Mouse (Mus musculus): Measurements from ENCODE around the gene Pirt.

Gene Pirt

DNA sequence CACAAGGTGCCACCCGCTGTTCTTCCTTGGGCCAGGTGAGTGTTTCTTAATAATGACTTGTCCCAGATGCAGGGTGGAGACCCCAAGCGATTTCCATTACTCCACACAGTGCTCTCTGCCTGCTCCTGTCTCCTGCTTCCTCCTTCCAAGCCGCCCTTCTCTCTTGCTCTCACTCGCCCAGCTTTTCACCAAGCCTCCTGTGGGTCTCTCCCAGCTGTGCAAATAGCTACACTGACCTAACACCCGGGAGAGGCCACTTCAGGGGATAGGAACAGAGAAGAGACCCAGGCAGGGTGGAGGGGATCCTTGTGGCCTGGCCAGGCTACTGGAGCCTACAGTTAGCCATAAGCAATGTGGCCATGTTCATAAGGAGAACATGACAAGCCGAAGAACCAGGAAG lies 35.1 kb downstream of the Pirt start:
- DNase-seq: no peak

DNA sequence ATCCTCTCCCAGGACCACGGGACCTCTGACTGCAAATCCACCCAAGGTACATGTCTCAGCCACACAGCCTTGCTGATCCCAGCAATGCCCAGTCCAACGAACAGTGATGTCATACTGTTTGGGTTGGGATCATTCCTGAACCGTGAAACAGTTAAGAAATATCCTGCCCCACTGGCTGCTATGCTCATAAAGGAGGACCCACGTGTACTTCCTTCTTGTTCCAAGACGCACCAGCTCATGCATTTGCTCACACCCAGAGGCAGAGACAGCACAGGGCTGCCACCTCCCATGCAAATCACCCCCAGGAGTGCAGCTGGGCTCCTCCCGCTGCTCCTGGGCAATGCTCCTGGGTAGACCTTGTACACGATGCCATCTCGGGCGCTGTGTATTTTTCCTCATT lies 44.5 kb downstream of the Pirt start, which contains the start of gene Tmem238l:
Gene Tmem238l (plus strand): TSS at position 336 of the 400 bp plus-strand sequence.
- no peak for DNase-seq

DNA sequence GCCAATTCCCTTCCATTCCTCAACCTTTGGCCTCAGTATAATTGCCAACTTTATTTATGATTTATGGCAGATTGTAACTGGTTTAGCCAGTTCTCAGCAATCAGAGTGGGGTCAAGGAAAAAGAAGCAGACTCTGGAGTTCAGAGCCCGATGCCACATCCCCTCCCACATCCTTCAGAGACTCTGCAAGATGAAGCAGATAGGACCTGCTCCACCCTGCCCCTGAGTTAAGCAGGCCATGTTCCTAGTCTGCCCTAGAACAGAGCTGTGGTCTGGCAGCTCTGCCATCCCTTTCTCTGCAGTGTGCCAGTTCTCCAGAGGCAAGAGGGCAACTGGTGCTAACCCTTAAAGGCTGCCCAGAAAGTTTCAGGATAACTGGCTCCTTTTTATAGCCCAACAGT lies 49.0 kb downstream of the Pirt start:
- no peak for DNase-seq

GRCm38 (mm10) chr11:66961447-66962176 lies 49.8 kb downstream of the Pirt start:
- DNase-seq: no peak

- no peak for DNase-seq
Observed at GRCm38 (mm10) chr11:66963462-66963861, 51.7 kb downstream of the Pirt start.

DNA sequence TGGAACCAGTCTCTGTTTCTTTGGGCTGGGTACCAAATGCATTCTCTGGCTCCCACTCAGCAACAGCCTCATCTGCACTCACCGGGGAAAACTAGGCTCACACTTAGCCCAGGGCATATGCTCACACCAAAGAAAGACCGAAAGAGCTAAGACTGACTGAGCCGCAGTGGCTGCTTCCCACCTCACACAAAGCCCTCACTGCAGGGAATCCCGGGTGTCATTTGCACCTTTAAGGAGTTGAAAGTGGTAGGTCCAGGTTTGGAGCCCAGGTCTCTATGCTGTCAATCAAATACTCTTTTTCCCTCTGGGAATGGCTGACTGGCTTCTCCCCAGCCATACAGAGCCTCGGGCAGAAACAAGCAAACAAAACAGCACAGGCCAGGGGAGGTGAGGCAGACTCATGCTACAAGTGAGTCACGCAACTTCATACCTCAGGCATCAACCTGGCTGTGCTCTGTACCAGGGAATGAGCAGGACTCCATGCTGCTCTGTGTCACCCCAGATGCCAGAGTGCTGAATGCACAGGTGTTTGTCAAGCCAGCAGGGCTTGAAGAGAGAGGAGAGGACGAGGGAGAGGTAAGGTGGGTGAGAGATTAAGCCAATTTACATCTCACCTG lies 54.8 kb downstream of the Pirt start:
- DNase-seq: no peak

DNA sequence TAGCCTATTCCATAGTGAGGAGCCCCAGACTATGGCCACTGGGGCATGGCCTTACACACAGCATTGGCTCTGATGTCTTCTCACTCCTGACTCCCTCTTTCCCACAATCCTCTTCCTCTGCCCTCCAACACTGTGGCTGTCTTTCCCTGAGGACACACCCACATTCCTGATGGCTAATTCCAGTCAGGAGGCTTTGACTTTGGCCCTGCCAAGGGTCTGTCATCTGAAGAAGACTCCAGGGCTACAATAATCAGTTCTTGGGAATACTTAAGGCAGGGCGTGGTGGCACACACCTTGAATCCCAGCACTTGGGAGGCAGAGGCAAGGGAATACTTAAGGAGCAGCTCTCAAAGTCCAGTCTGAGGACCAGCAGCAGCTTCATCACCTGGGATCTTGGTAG lies 56.8 kb downstream of the Pirt start:
- no peak for DNase-seq

DNA sequence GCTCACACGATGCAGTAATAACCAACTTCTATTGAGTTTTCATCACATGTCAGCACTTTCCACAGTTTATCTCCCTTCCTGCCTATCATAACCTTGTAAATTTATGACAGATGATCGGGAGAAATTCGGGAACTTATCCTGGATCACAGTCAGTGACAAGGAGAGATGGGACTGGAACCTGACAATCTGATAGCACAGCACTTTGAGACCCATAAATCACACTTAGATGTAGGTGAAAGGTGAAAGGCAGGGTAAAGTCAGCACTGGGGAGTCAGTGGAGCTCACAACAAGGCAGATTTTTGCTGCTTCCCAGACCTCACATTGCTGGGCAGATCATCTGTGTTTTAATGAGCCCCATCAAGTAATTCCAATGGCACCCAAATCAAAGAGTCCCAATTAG lies 61.7 kb downstream of the Pirt start:
- DNase-seq: no peak

- no peak for DNase-seq
Observed at GRCm38 (mm10) chr11:66975606-66976330, 64.0 kb downstream of the Pirt start.

Measured in lung, postnatal 14 days (tissue).